Mouse (Mus musculus) gastrocnemius, postnatal 10 days (tissue): Measurements from ENCODE around the gene Tnr. TPM values are rescaled to one million over a fixed set of nuclear protein-coding genes. Genes with fewer than 3 reads are reported as not detected.

ENCODE experiments used
- DNase-seq: peaks from one replicate; pipeline ENCODE4 v3.0.0; 2021; ENCODE audit warnings: mixed read lengths
- total RNA-seq, 2 experiments: library from RNA; stranded (reverse); gene quantifications; 2 replicates each; pipeline ENCODE4 v1.2.3; 2021

Tnr gene
- total RNA-seq, 2 experiments from 2014 or later: 0.27 to 0.33 TPM

- no peak for DNase-seq
These were observed 276.8 kb downstream of the Tnr start for GRCm38 (mm10) chr1:159800366-159800765.

- DNase-seq: no peak
These were observed 278.2 kb downstream of the Tnr start for GRCm38 (mm10) chr1:159801753-159802152.

GRCm38 (mm10) chr1:159803711-159804110 is 280.1 kb downstream of the Tnr start:
- DNase-seq: no peak

GRCm38 (mm10) chr1:159809493-159809892 is 285.9 kb downstream of the Tnr start:
- no peak for DNase-seq

GRCm38 (mm10) chr1:159811805-159812204 is 288.2 kb downstream of the Tnr start:
- DNase-seq: no peak

GRCm38 (mm10) chr1:159812820-159813411 is 289.3 kb downstream of the Tnr start:
- no peak for DNase-seq

- no peak for DNase-seq
These were observed 290.8 kb downstream of the Tnr start for GRCm38 (mm10) chr1:159814348-159814747.

- DNase-seq: no peak
These were observed 293.2 kb downstream of the Tnr start for GRCm38 (mm10) chr1:159816614-159817371.

- DNase-seq: no peak
These were observed 295.9 kb downstream of the Tnr start for GRCm38 (mm10) chr1:159819511-159819910.

GRCm38 (mm10) chr1:159822416-159822815 is 298.8 kb downstream of the Tnr start:
- no peak for DNase-seq

GRCm38 (mm10) chr1:159828531-159828930 is 305.0 kb downstream of the Tnr start:
- no peak for DNase-seq

GRCm38 (mm10) chr1:159833165-159833564 is 309.6 kb downstream of the Tnr start:
- DNase-seq: no peak

- DNase-seq: no peak
These were observed 310.2 kb downstream of the Tnr start for GRCm38 (mm10) chr1:159833646-159834338.

GRCm38 (mm10) chr1:159835126-159835525 is 311.6 kb downstream of the Tnr start:
- no peak for DNase-seq

GRCm38 (mm10) chr1:159840337-159840736 is 316.8 kb downstream of the Tnr start:
- DNase-seq: no peak

GRCm38 (mm10) chr1:159842876-159843275 is 319.3 kb downstream of the Tnr start:
- no peak for DNase-seq

GRCm38 (mm10) chr1:159852088-159852487 is 328.5 kb downstream of the Tnr start:
- DNase-seq: no peak

GRCm38 (mm10) chr1:159854261-159854660 is 330.7 kb downstream of the Tnr start:
- DNase-seq: no peak

GRCm38 (mm10) chr1:159861782-159862474 is 338.4 kb downstream of the Tnr start:
- DNase-seq: no peak

GRCm38 (mm10) chr1:159865696-159866095 is 342.1 kb downstream of the Tnr start:
- no peak for DNase-seq

GRCm38 (mm10) chr1:159869619-159870441 is 346.3 kb downstream of the Tnr start:
- no peak for DNase-seq

- no peak for DNase-seq
These were observed 349.3 kb downstream of the Tnr start for GRCm38 (mm10) chr1:159872866-159873265.
